In the genomic region with DNA sequence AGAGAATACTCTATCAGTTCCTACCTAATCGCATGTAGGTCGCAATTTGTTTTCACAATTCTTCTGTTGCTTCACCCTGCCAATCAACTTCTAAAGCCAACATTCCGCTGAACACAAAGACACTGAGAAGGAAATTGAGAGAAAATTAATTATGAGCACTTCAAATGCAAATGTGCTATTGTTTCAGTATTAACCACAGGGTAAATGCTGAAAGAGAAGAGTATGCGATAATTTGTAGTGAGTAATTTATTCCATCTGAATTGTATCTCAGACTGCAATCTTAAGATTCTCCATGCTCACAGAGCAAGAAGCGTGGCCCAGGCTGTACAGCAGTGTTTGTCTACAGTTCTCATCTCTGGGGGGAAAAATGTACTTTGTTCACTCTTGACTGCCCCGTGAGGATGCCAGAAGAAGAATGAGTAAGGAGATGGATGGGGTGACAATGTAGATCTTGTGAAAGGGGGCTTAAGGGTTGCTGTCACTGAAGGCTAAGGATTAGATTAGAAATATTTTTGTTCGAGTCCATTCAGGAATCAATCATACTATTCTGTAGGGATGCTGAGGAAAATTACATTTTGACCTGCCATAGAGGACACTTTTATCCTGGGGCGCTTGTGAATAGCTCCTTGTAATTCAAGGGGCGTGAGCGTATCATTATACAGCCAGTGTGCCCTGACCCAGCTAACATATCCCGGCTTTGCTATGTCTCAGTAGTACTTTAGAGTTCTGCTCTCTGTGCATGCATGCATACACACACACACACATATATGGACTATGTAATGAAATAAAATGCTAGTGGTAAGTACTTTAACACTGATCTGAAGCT, we compare ENCODE assay signal across 15 mouse cellular contexts.
A peak's percentile ranks its signal among the peaks of the same experiment; 100 is the strongest.
DNase-seq lines count a peak whose midpoint lies in the region; ATAC-seq and TF ChIP-seq lines count a peak whose summit lies in the region.
"Had no signal": no experiment of that assay in that cellular context is flagged by ENCODE, and none has a peak within 500 bp of the region (broad histone marks: within the 10 kb centered on the region; RNA-seq: fewer than 3 reads in every experiment).

No protein-coding gene starts in this region.

- H3K27me3 ChIP-seq in forebrain, embryonic 13.5 days: no peaks in the 10 kb centered on the region
- H3K27me3 ChIP-seq in hindbrain, embryonic 13.5 days: peaks cover 7% of the 10 kb centered on the region; the same call in 1 of the 2 replicates
- no peaks in the 10 kb centered on the region for H3K27me3 ChIP-seq in midbrain, embryonic 15.5 days (replicated peaks)
- H3K27me3 ChIP-seq: intestine, embryonic 15.5 days had no signal

- DNase-seq in brain, embryonic 14.5 days (ENCODE audit: low read depth): peak; percentile 65
- no peak for DNase-seq in natural killer cell, adult 2 months (ENCODE audit: low spot score in 2 of 2)
- DNase-seq in kidney, adult 9 months: no peak
- DNase-seq in left cerebral cortex, postnatal 4 days: no peak
- DNase-seq: adrenal gland, postnatal 25 days; cerebellum, adult 9-11 months; gastrocnemius, adult 2 months; heart, adult 2 months; kidney, postnatal 10 days; layer of hippocampus, adult 9-11 months; liver had no signal

- TF ChIP-seq CTCF in brain, embryonic 14.5 days (IDR thresholded peaks at IDR 0.05; ENCODE audit: borderline replicate concordance, extremely low read depth, insufficient read depth, insufficient read length): no peak

- WGBS in forebrain, embryonic 13.5 days: 14% methylated on average over 11 of the region's 11 CpGs
- 28% methylated on average over 11 of the region's 11 CpGs for WGBS in hindbrain, embryonic 13.5 days
- WGBS in midbrain, embryonic 15.5 days: 24% methylated on average over 11 of the region's 11 CpGs

- H3K4me1 ChIP-seq in forebrain, embryonic 13.5 days: peaks cover 15% of the 10 kb centered on the region
- H3K4me1 ChIP-seq in hindbrain, embryonic 13.5 days (replicated peaks): peaks cover 18% of the 10 kb centered on the region
- peaks cover 12% of the 10 kb centered on the region for H3K4me1 ChIP-seq in midbrain, embryonic 15.5 days
- H3K4me1 ChIP-seq: intestine, embryonic 15.5 days had no signal

- no peak overlapping the region for H3K27ac ChIP-seq in forebrain, embryonic 13.5 days
- peak overlapping the region; percentile 26 for H3K27ac ChIP-seq in hindbrain, embryonic 13.5 days
- H3K27ac ChIP-seq in midbrain, embryonic 15.5 days: no peak overlapping the region
- H3K27ac ChIP-seq: gastrocnemius, adult 2 months; heart, adult 2 months; intestine, embryonic 15.5 days had no signal

- peak; percentile 59 for ATAC-seq in forebrain, embryonic 13.5 days
- peak; percentile 87 for ATAC-seq in hindbrain, embryonic 13.5 days (ENCODE audit: low FRiP score)
- peak; percentile 68 for ATAC-seq in midbrain, embryonic 15.5 days (replicated peaks)
- ATAC-seq: intestine, embryonic 15.5 days had no signal

- H3K9ac ChIP-seq in forebrain, embryonic 13.5 days: no peak overlapping the region
- H3K9ac ChIP-seq in hindbrain, embryonic 13.5 days: no peak overlapping the region
- no peak overlapping the region for H3K9ac ChIP-seq in midbrain, embryonic 15.5 days
- H3K9ac ChIP-seq: intestine, embryonic 15.5 days had no signal

- no peak for TF ChIP-seq POLR2A in brain, embryonic 14.5 days (IDR thresholded peaks at IDR 0.05; ENCODE audit: borderline replicate concordance, extremely low read depth, insufficient read depth, insufficient read length, poor library complexity, severe bottlenecking)

- intact Hi-C loops in left cerebral cortex, postnatal 4 days (cut with DNase I): no loop called here

- H3K36me3 ChIP-seq in forebrain, embryonic 13.5 days (ENCODE audit: poor library complexity, severe bottlenecking): no peaks in the 10 kb centered on the region
- H3K36me3 ChIP-seq in hindbrain, embryonic 13.5 days: no peaks in the 10 kb centered on the region
- H3K36me3 ChIP-seq in midbrain, embryonic 15.5 days (replicated peaks): no peaks in the 10 kb centered on the region
- H3K36me3 ChIP-seq: intestine, embryonic 15.5 days had no signal

- H3K9me3 ChIP-seq in forebrain, embryonic 13.5 days (replicated peaks): no peaks in the 10 kb centered on the region
- no peaks in the 10 kb centered on the region for H3K9me3 ChIP-seq in hindbrain, embryonic 13.5 days
- H3K9me3 ChIP-seq in midbrain, embryonic 15.5 days: no peaks in the 10 kb centered on the region
- H3K9me3 ChIP-seq: intestine, embryonic 15.5 days had no signal

- H3K4me3 ChIP-seq in forebrain, embryonic 13.5 days: no peak overlapping the region
- no peak overlapping the region for H3K4me3 ChIP-seq in hindbrain, embryonic 13.5 days
- H3K4me3 ChIP-seq in midbrain, embryonic 15.5 days: no peak overlapping the region
- H3K4me3 ChIP-seq: gastrocnemius, adult 2 months; heart, adult 2 months; intestine, embryonic 15.5 days had no signal

- H3K4me2 ChIP-seq in forebrain, embryonic 13.5 days: no peak overlapping the region
- H3K4me2 ChIP-seq in hindbrain, embryonic 13.5 days: no peak overlapping the region
- H3K4me2 ChIP-seq in midbrain, embryonic 15.5 days: no peak overlapping the region
- H3K4me2 ChIP-seq: intestine, embryonic 15.5 days had no signal
